Mouse (Mus musculus) neural tube, embryonic 12.5 days (tissue): ENCODE measurements around the gene Pilrb1. TPM values are rescaled to one million over a fixed set of nuclear protein-coding genes. Genes with fewer than 3 reads are reported as not detected.

Source experiments
- ATAC-seq: fragments of 200-750 bp; cut with Nextera tagmentation; 2 replicates; pipeline ENCODE4 v1.8.0; 2017; ENCODE audit warnings: low read depth, mild to moderate bottlenecking, moderate TSS enrichment, moderate library complexity; ENCODE audit not compliant: low FRiP score
- H3K27ac ChIP-seq: fragments of 300-500 bp; sonication (generic); 2 replicates; pipeline ENCODE4 v1.5.1; 2016
- H3K27me3 ChIP-seq: fragments of 300-500 bp; sonication (generic); replicated peaks from 2 replicates; pipeline ENCODE4 v1.6.1; 2016; ENCODE audit warnings: mild to moderate bottlenecking
- H3K36me3 ChIP-seq: fragments of 300-500 bp; sonication (generic); 2 replicates; pipeline ENCODE4 v1.6.1; 2016; ENCODE audit warnings: mild to moderate bottlenecking
- H3K4me1 ChIP-seq: fragments of 300-500 bp; sonication (generic); 2 replicates; pipeline ENCODE4 v1.6.1; 2016
- H3K4me2 ChIP-seq: fragments of 300-500 bp; sonication (generic); replicated peaks from 2 replicates; pipeline ENCODE4 v1.6.1; 2016; ENCODE audit warnings: mild to moderate bottlenecking
- H3K4me3 ChIP-seq: fragments of 300-500 bp; sonication (generic); 2 replicates; pipeline ENCODE4 v1.5.1; 2016
- H3K9ac ChIP-seq: fragments of 300-500 bp; sonication (generic); 2 replicates; pipeline ENCODE4 v1.6.1; 2016; ENCODE audit warnings: mild to moderate bottlenecking
- H3K9me3 ChIP-seq: fragments of 300-500 bp; sonication (generic); 2 replicates; pipeline ENCODE4 v1.6.1; 2016; ENCODE audit warnings: mild to moderate bottlenecking
- WGBS: fragments of 180-500 bp; shearing (Covaris S2); methylation state at CpG from one replicate; pipeline ENCODE4 v1.1.7; 2016; 5-methylcytosine and 5-hydroxymethylcytosine counted together
- polyA plus RNA-seq: library from polyadenylated mRNA; unstranded; fragments of >200 nt; fragmentation: Nextera tagmentation; extraction: Ambion mirVana; gene quantifications from 2 replicates; pipeline ENCODE4 v1.2.1, GENCODE M21; 2016

The Pilrb1 gene
- polyA plus RNA-seq, 1 experiment from 2014 or later: not detected

DNA sequence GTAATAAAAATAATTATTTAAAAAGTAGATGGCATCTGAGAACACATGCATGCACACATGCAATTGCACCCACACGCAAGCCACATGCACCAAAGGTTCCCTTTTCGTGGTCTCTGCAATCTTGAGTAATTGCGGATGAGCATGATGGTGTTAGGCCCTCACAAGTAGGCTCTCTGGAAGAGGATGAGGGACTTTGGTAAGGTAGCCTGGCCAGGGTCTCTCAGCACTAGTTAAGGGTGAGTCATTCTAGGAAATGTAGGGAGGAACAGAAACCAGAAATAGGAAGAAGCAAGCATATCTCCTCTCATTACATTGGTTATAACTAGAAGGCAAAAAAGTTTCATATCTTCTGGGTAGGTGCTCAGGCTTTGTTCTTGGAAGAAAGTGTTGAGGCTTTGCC is 32.9 kb downstream of the Pilrb1 start:
- Histone ChIP-seq H3K36me3 (no peaks in the 10 kb centered on the region), H3K27me3 (no peaks in the 10 kb centered on the region), H3K27ac (no peak overlapping the region), H3K4me1 (no peaks in the 10 kb centered on the region), H3K4me3 (no peak overlapping the region), H3K4me2 (no peak overlapping the region), H3K9me3 (no peaks in the 10 kb centered on the region), H3K9ac (no peak overlapping the region)
- 85% methylated on average over 3 of the region's 3 CpGs for WGBS
- ATAC-seq: no peak

GRCm38 (mm10) chr5:137823455-137824045 is 34.4 kb downstream of the Pilrb1 start:
- no peaks in the 10 kb centered on the region for H3K27me3 ChIP-seq
- no peaks in the 10 kb centered on the region for H3K4me1 ChIP-seq
- no peak overlapping the region for H3K27ac ChIP-seq
- ATAC-seq: no peak
- no peaks in the 10 kb centered on the region for H3K36me3 ChIP-seq
- H3K4me2 ChIP-seq: no peak overlapping the region
- no peak overlapping the region for H3K9ac ChIP-seq
- no peaks in the 10 kb centered on the region for H3K9me3 ChIP-seq
- WGBS: 91% methylated on average over 6 of the region's 6 CpGs
- H3K4me3 ChIP-seq: no peak overlapping the region

GRCm38 (mm10) chr5:137822602-137823001 is 35.3 kb downstream of the Pilrb1 start:
- ATAC-seq: no peak
- Histone ChIP-seq H3K27ac (no peak overlapping the region), H3K36me3 (no peaks in the 10 kb centered on the region), H3K9ac (no peak overlapping the region), H3K4me1 (no peaks in the 10 kb centered on the region), H3K27me3 (no peaks in the 10 kb centered on the region), H3K4me3 (no peak overlapping the region), H3K4me2 (no peak overlapping the region), H3K9me3 (no peaks in the 10 kb centered on the region)
- WGBS: 82% methylated on average over 1 of the region's 1 CpGs

- Histone ChIP-seq H3K27me3 (no peaks in the 10 kb centered on the region), H3K4me2 (no peak overlapping the region), H3K9ac (no peak overlapping the region), H3K27ac (no peak overlapping the region), H3K4me3 (no peak overlapping the region), H3K9me3 (no peaks in the 10 kb centered on the region), H3K4me1 (no peaks in the 10 kb centered on the region), H3K36me3 (no peaks in the 10 kb centered on the region)
- 71% methylated on average over 4 of the region's 4 CpGs for WGBS
- ATAC-seq: no peak
These were observed 35.8 kb downstream of the Pilrb1 start for GRCm38 (mm10) chr5:137822126-137822525.

- Histone ChIP-seq H3K9ac (no peak overlapping the region), H3K4me2 (no peak overlapping the region), H3K4me1 (no peaks in the 10 kb centered on the region), H3K36me3 (no peaks in the 10 kb centered on the region), H3K27ac (no peak overlapping the region), H3K4me3 (no peak overlapping the region), H3K9me3 (no peaks in the 10 kb centered on the region), H3K27me3 (no peaks in the 10 kb centered on the region)
- no peak for ATAC-seq
- WGBS: 80% methylated on average over 4 of the region's 4 CpGs
These were observed 40.3 kb downstream of the Pilrb1 start for GRCm38 (mm10) chr5:137817466-137818222.

- H3K36me3 ChIP-seq: no peaks in the 10 kb centered on the region
- no peak overlapping the region for H3K4me3 ChIP-seq
- H3K27me3 ChIP-seq: no peaks in the 10 kb centered on the region
- H3K9me3 ChIP-seq: no peaks in the 10 kb centered on the region
- H3K27ac ChIP-seq: no peak overlapping the region
- ATAC-seq: no peak
- no peaks in the 10 kb centered on the region for H3K4me1 ChIP-seq
- H3K9ac ChIP-seq: no peak overlapping the region
- no peak overlapping the region for H3K4me2 ChIP-seq
- WGBS: 90% methylated on average over 5 of the region's 5 CpGs
These were observed 49.6 kb downstream of the Pilrb1 start for GRCm38 (mm10) chr5:137808316-137808715.

DNA sequence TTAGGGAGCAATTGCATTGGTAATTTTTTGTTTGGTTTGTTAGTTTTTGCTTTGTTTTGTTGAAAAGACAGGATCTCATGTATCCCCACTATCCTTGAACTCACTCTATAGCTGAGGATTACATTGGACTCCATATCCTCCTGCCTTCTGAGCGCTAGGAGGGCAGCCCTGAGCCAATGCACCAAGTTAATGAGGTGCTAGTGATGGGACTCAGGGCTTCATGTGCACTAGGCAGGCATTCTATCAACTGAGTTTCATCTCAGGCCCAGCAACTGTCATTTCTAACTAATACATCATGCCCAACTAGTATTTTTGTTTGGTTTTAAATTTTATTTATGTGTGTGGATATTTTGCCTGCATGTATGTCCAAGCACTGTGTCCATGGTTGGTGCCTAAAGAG is 51.7 kb downstream of the Pilrb1 start:
- H3K27me3 ChIP-seq: no peaks in the 10 kb centered on the region
- no peak overlapping the region for H3K27ac ChIP-seq
- no peak overlapping the region for H3K4me3 ChIP-seq
- ATAC-seq: no peak
- no peak overlapping the region for H3K9ac ChIP-seq
- H3K36me3 ChIP-seq: no peaks in the 10 kb centered on the region
- H3K9me3 ChIP-seq: no peaks in the 10 kb centered on the region
- H3K4me2 ChIP-seq: no peak overlapping the region
- WGBS: 86% methylated on average over 1 of the region's 1 CpGs
- no peaks in the 10 kb centered on the region for H3K4me1 ChIP-seq

Other genes starting within 250 kb of the Pilrb1 start
- gene Pcolce, start 244.3 kb downstream of the Pilrb1 start, polyA plus RNA-seq: 51.8 and 52.0 TPM in 2 replicates
- gene Fbxo24, start 229.1 kb downstream of the Pilrb1 start, polyA plus RNA-seq: 0.11 and 0.39 TPM in 2 replicates
- 29.4 and 32.5 TPM in 2 replicates for gene Lrch4, start 229.0 kb downstream of the Pilrb1 start, polyA plus RNA-seq
- 8.9 and 9.4 TPM in 2 replicates for gene Gm20605, start 228.9 kb downstream of the Pilrb1 start, polyA plus RNA-seq
- 7.6 and 9.5 TPM in 2 replicates for gene Sap25, start 216.8 kb downstream of the Pilrb1 start, polyA plus RNA-seq
- 0.19 and 0.29 TPM in 2 replicates for gene Irs3, start 212.4 kb downstream of the Pilrb1 start, polyA plus RNA-seq
- 20.8 and 22.2 TPM in 2 replicates for gene Agfg2, start 173.4 kb downstream of the Pilrb1 start, polyA plus RNA-seq
- 16.4 and 21.8 TPM in 2 replicates for gene Nyap1, start 116.5 kb downstream of the Pilrb1 start, polyA plus RNA-seq
- gene Tsc22d4, start 112.4 kb downstream of the Pilrb1 start, polyA plus RNA-seq: 68.4 and 68.7 TPM in 2 replicates
- gene Ppp1r35, start 79.3 kb downstream of the Pilrb1 start, polyA plus RNA-seq: 61.5 TPM in 2 replicates
- gene Mepce, start 70.5 kb downstream of the Pilrb1 start, polyA plus RNA-seq: 11.3 and 15.4 TPM in 2 replicates
- 12.2 and 16.6 TPM in 2 replicates for gene Zcwpw1, start 70.3 kb downstream of the Pilrb1 start, polyA plus RNA-seq
- gene Pilra, start 21.8 kb downstream of the Pilrb1 start, polyA plus RNA-seq: 0.57 and 0.93 TPM in 2 replicates
- gene Pilrb2, start 13.7 kb upstream of the Pilrb1 start, polyA plus RNA-seq: not detected in 2 replicates
- not detected in 2 replicates for gene Cyp3a13, start 63.5 kb upstream of the Pilrb1 start, polyA plus RNA-seq
- gene Gjc3, start 105.0 kb upstream of the Pilrb1 start, polyA plus RNA-seq: 0.43 and 0.61 TPM in 2 replicates
- not detected in 2 replicates for gene Azgp1, start 123.4 kb upstream of the Pilrb1 start, polyA plus RNA-seq
- gene Smok3a, start 163.2 kb upstream of the Pilrb1 start, polyA plus RNA-seq: not detected in 2 replicates
- not detected in 2 replicates for gene Smok3b, start 163.3 kb upstream of the Pilrb1 start, polyA plus RNA-seq
- gene Smok3c, start 195.1 kb upstream of the Pilrb1 start, polyA plus RNA-seq: not detected in 2 replicates
- 32.9 and 36.5 TPM in 2 replicates for gene Zkscan1, start 227.0 kb upstream of the Pilrb1 start, polyA plus RNA-seq